Mouse (Mus musculus): ENCODE data around the gene Chil3.
"Not testable (repeated sequence)": the region's sequence is repeated elsewhere in the genome, so short reads cannot be mapped to it uniquely, and the experiment has no call there.

GRCm38 (mm10) chr3:106197246-106197645, 29.9 kb upstream of the Chil3 start:
- TF ChIP-seq POLR2A (IDR thresholded peaks at IDR 0.05; ENCODE audit: low read depth, low read length); USF1 (IDR thresholded peaks at IDR 0.05; ENCODE audit: low read depth, low read length); E2F4 (IDR thresholded peaks at IDR 0.05; ENCODE audit: insufficient replicate concordance, low read depth, low read length); CTCF (conservative IDR thresholded peaks at IDR 0.05 in 1 of 2, IDR thresholded peaks at IDR 0.05 in 1 of 2; ENCODE audit: low read depth in 2 of 2, low read length in 2 of 2); TCF12 (IDR thresholded peaks at IDR 0.05; ENCODE audit: low read depth, low read length); HCFC1 (IDR thresholded peaks at IDR 0.05; ENCODE audit: low read depth, low read length); NRF1 (IDR thresholded peaks at IDR 0.05; ENCODE audit: low read depth, low read length); USF2 (conservative IDR thresholded peaks at IDR 0.05; ENCODE audit: low read depth, low read length); MAX (IDR thresholded peaks at IDR 0.05; ENCODE audit: low read length): not testable (repeated sequence)
